Mouse (Mus musculus) erythroblast, adult 5-6 weeks (primary cell): ENCODE measurements around the gene Bri3bp. TPM values are rescaled to one million over a fixed set of nuclear protein-coding genes. Genes with fewer than 3 reads are reported as not detected.
A peak's percentile ranks its signal among the peaks of the same experiment; 100 is the strongest.
"Not testable (repeated sequence)": the region's sequence is repeated elsewhere in the genome, so short reads cannot be mapped to it uniquely, and the experiment has no call there.

Experiments used
- ATAC-seq: replicated peaks from 2 replicates; pipeline ENCODE4 v1.8.0; 2016; ENCODE audit warnings: moderate number of reproducible peaks, mild to moderate bottlenecking, moderate TSS enrichment, inconsistent platforms; ENCODE audit not compliant: poor library complexity, low FRiP score, severe bottlenecking
- total RNA-seq, 2 experiments: library from RNA; stranded (forward) in 1 of 2; stranded (reverse) in 1 of 2; fragments of 150-400 nt in 1 of 2; fragments of 200-764, 138-1000 nt in 1 of 2; gene quantifications; 2 replicates each; pipeline versions ENCODE4 v1.2.3 to v1.2.4; 2015 to 2017; ENCODE audit warnings: low replicate concordance in 2 of 2

Bri3bp gene
- total RNA-seq, 2 experiments from 2014 or later, result 4.7 to 13.1 TPM

DNA sequence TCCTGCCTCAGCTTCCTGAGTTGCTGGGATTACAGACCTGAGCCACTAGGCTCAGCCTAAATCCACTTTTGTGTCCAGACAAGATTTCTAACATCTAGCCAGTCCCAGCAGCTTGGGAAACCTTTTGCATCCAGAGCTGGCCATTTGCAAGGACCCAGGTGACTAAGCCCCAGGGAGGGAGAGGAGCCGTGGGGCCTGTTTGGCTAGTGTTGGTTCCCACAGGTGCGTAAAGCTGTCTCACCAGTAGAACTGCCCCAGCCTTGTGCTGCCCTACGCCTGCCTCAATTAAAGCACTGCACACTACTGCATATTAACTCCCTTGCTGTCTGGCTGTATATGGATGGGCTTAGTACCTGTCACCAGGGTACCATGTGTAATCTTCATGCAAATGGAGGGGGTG, 38.0 kb downstream of the Bri3bp start:
- no peak for ATAC-seq

GRCm38 (mm10) chr5:125480434-125481231, 39.3 kb downstream of the Bri3bp start:
- no peak for ATAC-seq

GRCm38 (mm10) chr5:125482474-125482873, 41.1 kb downstream of the Bri3bp start:
- ATAC-seq, result no peak

DNA sequence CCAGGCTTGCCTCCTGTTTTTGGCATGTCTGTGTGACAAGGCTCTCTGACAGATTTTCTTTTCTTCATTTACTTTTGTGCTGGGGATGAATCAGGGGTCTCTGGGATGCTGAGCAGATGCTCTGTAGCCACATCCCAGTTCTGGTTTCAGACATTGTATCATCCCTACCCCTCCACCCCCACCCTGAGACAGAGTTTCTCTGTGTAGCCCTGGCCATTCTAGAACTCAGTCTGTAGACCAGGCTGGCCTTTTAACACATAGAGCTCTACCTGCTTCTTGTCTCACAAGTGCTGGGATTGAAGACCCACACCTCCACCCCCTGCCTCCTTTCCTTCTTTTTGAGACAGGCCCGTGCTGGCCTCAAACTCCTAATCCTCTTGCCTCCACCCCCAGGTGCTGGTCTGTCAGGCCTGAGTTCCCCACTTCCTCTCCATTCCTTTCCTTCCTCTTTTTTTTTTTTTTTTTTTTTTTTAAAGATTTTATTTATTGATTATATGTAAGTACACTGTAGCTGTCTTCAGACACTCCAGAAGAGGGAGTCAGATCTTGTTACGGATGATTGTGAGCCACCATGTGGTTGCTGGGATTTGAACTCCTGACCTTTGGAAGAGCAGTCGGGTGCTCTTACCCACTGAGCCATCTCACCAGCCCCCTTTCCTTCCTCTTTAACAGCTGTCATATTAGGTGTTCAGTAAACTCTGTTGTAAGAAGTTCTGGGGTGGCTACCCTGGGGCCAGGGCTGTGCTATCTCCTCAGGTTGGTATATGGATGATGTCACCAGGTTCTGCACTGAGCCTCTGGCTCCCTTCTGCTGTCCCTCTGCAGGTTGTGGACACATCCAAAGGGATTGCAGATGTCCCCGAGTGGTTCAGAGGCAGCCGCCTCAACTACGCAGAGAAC, 42.6 kb downstream of the Bri3bp start:
- ATAC-seq, result no peak

DNA sequence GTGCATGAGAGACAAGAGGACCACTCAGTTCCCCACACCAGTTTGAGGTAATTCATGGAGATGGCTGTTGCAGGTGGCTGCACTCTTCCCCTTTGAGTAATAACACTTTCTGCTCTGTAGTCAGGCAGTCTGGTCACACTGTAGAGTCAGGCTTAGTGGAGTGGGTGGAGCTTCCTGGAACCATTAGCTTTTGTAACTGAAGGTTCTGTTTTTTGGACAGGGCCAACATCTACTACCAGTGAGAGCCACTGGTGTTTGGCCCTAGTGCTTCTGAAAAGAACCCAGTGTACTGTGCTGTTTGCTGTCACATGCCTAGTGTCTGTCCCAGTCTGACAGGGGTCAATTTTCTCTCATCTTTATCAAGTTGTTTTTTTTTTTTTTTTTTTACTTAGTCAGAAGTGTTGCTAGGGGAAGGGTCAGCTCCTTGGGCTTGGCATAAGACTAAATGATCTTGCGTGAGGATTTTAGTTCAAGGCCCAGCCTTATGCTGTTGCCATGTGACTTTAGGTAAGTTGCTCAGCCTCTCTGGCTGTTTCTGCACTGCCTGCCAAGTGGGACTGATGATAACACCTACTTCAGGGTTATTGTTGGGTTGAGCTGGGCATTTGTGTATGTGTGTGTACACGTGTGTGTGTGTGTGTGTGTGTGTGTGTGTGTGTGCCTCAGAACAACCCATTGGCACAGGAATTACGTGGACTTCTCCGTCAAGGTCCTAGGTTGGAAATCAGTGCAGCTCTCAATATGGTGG, 43.8 kb downstream of the Bri3bp start:
- no peak for ATAC-seq

GRCm38 (mm10) chr5:125486088-125486487, 44.7 kb downstream of the Bri3bp start:
- no peak for ATAC-seq

GRCm38 (mm10) chr5:125487375-125488115, 46.2 kb downstream of the Bri3bp start:
- ATAC-seq, result no peak

DNA sequence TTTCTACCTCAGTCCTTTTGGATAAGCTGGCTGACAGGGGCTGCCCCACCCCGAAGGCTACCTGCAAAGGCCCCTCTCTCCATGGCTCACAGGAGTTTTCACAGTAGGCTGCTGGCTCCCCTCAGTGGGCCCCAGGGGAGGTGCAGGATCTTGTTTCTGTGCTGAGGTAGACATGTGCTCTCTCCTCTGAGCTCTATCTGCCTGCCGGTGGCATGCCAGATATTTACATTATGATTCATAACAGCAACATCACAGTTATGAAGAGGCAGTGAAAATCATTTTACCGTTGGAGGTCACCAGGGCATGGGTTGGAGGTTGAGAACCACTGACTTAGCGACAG, 46.7 kb downstream of the Bri3bp start:
- no peak for ATAC-seq

DNA sequence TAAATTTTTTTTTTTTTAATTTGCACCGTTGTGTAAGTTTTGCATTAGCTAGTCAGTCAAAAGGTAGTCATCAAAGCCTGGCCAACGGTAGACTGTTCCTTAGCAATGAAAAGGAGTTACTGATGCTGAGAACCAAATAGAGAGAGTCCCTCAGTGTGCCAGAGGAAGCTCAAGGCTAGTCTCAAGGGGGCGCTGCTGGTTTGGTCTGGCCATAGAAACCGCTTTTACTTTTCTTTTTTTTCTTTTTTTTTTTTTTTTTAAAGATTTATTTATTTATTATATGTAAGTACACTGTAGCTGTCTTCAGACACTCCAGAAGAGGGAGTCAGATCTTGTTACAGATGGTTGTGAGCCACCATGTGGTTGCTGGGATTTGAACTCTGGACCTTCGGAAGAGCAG, 47.6 kb downstream of the Bri3bp start:
- not testable (repeated sequence) for ATAC-seq

GRCm38 (mm10) chr5:125491107-125491506, 49.7 kb downstream of the Bri3bp start:
- no peak for ATAC-seq

DNA sequence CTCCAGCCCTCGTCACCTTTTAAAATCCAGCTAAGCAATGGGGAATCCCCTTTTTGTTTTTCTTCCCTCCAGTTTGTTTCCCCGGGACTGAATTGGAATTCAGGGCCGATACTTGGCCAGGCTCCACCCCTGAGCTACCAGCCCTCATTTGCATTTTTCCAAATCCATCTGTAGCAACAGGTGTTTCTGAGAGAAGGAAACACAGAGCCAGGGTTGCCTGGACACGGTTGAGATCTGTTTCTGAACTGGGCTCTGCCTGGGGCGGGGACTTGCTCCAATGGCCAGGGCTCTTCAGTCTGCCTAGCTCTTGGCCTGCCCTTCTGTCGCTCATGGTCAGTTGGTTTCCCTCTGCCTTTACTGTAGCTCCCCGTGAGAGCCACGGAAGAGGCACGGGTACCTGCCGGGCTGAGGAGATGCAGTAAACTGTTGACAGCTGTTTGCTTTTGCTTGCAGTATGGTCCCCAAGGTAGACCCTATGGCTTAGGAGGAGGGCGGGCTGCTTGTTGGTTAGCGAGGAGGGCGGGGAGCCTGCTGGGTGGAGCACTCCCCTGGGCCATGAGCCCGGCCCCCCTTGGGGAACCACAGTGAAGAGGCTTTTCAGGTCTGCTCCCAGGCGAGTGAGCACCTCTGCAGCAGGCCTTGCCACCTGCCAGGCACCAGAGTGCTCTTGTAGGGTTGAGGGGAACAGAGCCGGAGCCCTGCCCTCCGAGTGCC, 51.2 kb downstream of the Bri3bp start:
- no peak for ATAC-seq

DNA sequence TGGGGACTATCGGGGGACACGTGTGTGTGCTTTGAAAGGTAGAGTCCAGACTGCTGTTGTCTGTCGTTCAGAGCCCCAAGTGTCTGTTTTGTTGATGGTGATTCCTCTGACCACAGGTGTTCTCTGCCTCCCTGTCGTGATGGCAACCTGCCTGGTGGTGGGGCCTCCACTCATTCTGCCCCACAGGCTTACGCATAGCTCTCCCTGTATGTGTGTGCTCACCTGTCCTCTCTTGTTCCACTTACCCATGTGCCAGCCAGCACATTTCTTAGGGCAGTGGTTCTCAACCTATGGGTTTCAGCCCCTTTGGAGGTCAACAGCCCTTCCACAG, 51.7 kb downstream of the Bri3bp start:
- no peak for ATAC-seq

GRCm38 (mm10) chr5:125495655-125496054, 54.3 kb downstream of the Bri3bp start:
- ATAC-seq, result no peak

DNA sequence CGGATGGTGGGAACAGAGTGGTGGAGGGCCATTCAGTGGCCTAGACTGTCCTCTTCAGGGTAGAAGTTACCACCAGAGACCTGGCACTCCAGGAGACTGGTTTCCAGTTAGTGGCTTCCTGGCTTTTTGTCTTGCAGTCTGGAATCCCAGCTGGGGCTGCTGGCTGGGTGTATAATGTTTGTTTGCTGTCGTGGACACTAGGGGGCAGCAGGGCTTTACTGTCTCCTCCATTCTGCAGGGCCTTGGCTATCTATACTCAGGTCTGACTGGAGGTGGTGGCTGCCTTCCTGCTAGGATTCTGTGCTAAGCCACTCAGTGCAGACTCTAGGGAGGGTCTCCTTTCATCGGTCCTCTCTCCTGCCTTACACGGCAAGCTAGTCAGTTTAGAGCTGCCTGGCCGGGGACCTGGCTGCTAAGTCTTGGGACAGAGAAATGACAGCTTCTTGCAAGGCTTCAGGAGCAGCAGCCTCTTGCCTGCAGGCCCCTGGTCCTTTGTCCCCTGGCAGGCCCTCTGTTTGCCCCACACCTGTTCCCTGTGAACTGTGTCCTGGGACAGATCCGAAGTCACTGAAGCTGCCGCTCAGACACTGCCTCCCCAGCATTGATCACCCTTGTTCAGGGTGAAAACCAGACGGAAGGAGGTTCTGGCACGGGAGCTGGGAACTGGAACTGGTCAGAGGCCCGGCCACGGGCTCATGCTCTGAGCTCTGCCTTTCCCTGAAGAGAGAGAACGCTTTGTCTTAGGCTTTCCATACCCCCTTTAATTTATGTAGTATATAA, 56.6 kb downstream of the Bri3bp start:
- peak; percentile 88 for ATAC-seq

DNA sequence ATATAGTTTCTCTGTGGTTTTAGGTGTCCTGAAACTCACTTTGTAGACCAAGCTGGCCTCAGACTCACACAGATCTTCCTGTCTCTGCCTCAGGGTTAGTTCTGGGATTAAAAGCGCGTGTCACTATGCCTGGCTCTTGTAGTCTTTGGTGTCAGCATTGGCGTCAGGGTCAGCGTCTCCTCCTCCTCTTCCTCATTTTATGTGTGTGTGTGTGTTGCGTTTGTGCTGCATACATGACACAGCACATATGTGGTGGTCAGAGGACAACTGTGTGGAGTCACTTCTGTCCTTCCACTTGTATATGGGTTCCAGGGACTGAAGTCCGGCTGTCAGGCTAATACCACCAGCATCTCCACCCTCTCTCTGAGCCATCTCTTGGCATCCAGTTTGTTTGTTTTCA, 60.1 kb downstream of the Bri3bp start:
- no peak for ATAC-seq

GRCm38 (mm10) chr5:125502186-125502585, 60.8 kb downstream of the Bri3bp start:
- ATAC-seq, result no peak

- no peak for ATAC-seq
These were observed 62.3 kb downstream of the Bri3bp start for GRCm38 (mm10) chr5:125503628-125504027.

DNA sequence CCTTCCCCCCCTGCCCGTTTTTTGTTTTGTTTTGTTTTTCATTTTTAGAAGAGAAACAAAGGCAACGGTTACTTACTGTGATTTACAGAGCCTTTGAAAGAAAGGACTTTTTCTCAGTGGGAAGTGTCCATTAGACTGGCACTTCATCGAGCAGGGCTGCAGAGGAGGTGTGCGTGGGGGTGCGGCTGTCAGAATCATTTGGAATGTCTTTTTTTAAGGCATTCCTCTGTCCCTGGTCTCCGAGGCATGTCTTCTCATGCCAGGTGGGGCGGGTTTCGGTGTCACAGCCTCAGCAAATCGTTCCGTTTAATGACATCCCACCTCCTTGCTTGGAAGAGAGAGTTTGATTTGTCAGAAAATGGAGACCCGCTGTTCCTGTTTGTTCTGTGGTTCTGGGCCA, 63.3 kb downstream of the Bri3bp start:
- ATAC-seq, result no peak

- no peak for ATAC-seq
These were observed 64.6 kb downstream of the Bri3bp start for GRCm38 (mm10) chr5:125505968-125506367.
